Mouse (Mus musculus) cerebral cortex, adult 2 months (tissue): Measurements from ENCODE around the gene Glis3.

Experiments
- WGBS: fragments of 180-500 bp; shearing (Covaris S2); methylation state at CpG from one replicate; pipeline ENCODE4 v1.1.7; 2018; 5-methylcytosine and 5-hydroxymethylcytosine counted together

Gene Glis3

DNA sequence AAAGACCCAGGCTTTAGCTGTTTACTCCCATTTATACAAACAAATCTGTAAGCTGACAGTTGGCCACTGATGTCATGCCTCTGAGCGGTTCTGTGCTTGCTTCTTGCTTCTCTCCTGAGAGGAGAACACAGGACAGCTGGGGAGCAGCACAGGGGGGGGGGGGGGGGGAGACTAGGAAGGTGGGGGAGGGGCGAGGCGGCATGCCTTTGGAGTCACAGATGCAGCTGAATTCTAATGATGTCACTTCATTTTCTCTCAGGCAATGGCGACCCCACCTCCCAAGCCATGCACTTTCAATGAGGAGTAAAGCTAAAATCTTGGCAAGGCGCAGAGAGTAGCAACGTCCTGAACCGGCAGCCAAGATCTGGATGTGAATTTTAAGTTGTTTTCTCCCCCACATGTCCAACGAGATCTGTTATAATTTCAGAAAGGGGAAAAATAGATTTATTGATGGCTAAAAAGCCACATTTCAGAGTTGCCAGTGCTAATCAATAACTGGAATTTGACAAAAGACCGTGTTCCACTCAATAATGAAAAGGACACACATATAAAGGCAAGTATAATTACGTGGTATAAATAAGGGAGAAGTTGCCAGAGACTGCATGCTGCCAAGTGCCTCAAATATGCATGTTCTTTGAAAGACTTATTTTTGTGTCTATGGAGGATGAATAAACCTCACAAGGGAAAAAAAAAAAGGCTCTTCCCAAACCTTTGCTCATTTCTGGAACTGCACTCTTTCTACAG, 297.5 kb downstream of the Glis3 start:
- WGBS: 23% methylated on average over 10 of the region's 10 CpGs

- WGBS: 42% methylated on average over 9 of the region's 9 CpGs
These were observed 298.4 kb downstream of the Glis3 start for GRCm38 (mm10) chr19:28381441-28381840.

- 70% methylated on average over 9 of the region's 9 CpGs for WGBS
These were observed 299.1 kb downstream of the Glis3 start for GRCm38 (mm10) chr19:28380691-28381262.

- 71% methylated on average over 5 of the region's 5 CpGs for WGBS
These were observed 302.0 kb downstream of the Glis3 start for GRCm38 (mm10) chr19:28377788-28378295.

- 55% methylated on average over 1 of the region's 1 CpGs for WGBS
These were observed 303.5 kb downstream of the Glis3 start for GRCm38 (mm10) chr19:28376401-28376800.

- 81% methylated on average over 2 of the region's 2 CpGs for WGBS
These were observed 304.1 kb downstream of the Glis3 start for GRCm38 (mm10) chr19:28375746-28376145.

DNA sequence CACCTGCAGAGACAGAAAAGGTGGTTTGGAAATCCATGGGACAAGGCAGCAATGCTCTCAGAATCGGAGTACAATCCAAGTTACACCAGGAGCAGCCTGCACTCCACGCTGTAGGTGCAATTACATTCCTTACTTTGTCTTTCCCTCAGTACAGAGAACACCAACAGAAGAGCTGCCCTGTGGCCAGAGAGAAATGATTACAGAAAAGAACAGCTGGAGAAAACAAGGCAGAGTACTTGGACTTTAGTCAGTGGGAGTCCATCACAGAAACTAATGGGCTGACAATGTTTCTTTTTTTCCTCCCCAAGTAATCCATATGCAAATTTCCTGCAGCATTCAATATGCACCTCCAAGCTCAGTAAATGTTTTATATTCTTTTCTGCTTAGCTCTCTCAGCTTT, 305.4 kb downstream of the Glis3 start:
- WGBS: 65% methylated on average over 2 of the region's 2 CpGs

DNA sequence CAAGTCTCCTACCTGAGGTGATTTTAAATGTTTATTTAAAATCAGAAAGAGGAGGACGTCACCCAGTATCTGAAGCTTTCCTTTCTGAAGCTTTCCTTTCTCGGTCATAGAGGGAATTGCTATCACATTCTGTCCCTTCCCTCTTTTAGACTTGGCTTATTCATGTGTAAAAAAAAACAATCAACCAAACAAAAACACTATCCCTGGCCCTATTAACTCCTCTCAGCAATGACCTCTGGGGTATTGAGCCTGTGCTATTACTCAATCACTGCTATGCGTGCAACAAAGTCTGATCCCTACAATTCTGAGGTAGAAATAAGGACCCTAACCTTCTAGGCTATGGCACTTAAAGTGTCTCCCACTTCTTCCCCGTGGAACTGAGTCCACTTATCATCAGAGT, 311.7 kb downstream of the Glis3 start:
- WGBS: 78% methylated on average over 4 of the region's 4 CpGs

DNA sequence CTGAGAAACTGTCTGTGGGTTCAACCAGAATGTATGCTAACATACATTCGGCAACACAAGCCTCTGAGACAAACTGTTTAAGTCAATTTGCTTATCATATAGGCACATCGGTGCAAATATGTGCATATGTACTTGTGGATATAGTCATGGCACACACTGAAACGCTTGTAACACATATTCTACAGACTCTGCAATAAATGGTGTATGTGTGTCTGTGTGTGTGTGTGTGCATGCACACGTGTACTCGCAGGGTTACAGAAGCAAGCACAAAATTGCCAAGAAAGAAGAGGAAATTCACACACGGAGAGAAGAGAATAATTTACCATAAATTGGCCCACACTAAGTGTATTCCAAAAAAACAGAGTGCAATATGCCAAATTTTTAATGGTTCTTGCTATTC, 312.6 kb downstream of the Glis3 start:
- 66% methylated on average over 6 of the region's 6 CpGs for WGBS

DNA sequence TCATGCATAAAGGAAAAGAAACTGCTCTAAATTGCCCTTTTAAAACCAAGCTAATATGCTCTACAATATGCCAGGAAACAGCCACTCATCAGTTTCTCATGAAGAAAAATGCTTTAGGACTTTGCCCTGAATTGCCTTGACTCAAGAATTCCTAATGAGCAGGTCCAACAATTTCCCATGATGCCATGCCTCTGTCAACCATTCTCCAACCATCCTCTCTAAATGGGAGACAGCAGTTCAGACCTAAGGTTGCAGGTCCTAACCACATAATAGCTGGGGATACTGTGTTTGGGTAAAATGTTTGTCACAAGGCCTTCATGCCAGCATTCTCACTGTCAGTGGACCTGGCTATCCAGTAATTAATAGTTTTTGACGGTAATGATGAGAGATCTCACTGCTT, 313.1 kb downstream of the Glis3 start:
- 57% methylated on average over 1 of the region's 1 CpGs for WGBS

DNA sequence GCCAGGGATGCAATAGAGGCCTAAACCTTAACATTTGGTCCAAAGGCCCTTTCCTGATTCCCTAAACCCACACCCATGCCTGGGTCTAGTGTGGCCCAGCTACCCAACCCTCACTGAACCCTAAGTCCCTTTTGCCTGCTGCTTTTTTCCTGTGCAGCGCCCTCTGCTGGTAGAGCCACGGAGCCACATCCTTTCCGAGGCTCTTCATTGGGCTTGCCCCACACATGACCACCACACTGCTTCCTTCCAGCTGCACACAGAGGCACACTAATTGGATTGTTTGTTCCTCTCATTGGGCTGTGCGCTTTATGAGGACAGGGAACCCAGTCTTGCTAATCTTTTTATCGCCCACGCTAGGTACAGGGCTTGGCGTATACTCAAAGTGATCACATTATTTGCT, 314.0 kb downstream of the Glis3 start:
- 62% methylated on average over 7 of the region's 7 CpGs for WGBS

- 93% methylated on average over 4 of the region's 4 CpGs for WGBS
These were observed 319.0 kb downstream of the Glis3 start for GRCm38 (mm10) chr19:28360884-28361283.

DNA sequence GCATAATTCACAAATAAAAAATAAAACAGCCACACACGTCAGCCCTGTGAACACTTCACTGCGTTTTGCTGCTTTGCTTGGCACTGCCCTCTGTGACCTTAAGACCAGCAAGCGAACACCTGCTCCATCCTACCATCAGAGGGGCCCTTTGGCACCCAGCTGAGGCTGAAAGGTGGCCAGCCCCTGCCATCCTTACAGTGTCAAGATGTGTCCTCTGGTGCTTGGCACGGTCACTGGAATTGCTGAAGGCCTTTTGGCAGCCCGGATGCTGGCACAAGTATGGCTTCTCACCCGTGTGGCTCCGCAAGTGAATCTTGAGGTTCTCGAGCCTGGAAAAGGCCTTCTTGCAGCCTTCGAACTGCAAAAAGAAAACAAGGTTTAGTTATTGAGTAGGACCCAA, 322.3 kb downstream of the Glis3 start:
- WGBS: 69% methylated on average over 9 of the region's 9 CpGs

GRCm38 (mm10) chr19:28351068-28352066, 328.5 kb downstream of the Glis3 start:
- WGBS: 84% methylated on average over 13 of the region's 13 CpGs

GRCm38 (mm10) chr19:28347080-28347825, 332.6 kb downstream of the Glis3 start:
- 53% methylated on average over 13 of the region's 13 CpGs for WGBS

- 61% methylated on average over 7 of the region's 7 CpGs for WGBS
These were observed 336.2 kb downstream of the Glis3 start for GRCm38 (mm10) chr19:28343640-28344039.

DNA sequence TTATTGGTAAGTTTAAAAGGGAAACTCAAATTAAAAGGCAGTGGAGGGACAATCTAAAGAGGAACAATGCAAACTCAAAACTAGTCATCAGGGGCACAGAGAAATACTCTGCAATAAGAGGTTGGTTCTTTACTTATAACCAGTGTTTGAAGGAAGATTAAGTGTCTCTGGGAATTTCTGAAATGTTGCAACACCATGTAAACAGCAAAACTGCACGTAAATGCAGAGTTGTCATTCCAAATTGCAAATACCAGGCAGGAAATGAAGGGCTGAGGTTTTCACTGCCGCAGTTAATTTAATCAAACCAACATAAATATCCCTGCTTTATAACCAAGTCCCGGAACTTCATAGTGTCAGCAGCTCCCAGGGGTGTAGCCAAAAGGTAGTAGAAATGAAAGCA, 342.3 kb downstream of the Glis3 start:
- 84% methylated on average over 3 of the region's 3 CpGs for WGBS

DNA sequence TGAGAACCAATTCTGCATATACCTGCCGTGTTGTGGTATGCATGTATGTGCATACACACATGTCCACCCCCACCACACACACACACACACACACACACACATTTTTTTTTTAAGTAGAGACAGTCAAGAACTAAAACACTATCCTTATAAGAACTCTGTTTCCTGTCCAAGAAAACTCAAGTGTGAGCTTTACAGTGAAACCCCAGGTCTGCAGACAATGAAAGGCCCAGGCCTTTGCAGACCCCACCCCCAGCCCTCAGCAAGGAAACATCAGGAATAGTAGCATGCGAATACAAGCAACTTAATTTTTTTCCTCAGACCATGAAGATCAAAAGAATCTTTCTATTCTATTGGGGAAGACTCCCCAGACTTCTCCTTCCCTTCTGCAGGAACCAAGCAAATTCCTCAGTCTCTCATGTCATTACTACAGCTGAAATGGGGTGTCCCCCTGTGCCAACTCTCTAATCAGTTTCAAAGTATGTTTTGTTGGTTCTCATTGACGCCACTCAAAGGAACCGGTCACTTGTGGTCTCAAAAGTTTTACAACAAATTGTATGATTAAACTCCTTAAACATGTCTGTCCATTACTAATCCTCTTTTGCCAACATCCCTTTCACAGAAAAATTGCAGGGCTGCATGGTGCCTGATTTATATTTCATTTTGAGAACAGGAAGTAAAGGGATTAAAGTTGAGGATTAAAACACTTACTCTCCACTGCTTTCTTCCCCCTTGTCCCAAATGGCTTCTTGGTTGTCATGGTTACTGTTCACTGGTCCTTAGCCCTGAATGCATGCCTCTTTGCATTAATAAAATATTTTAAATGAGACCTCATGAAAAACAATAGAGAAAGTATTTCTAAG, 343.0 kb downstream of the Glis3 start:
- WGBS: 83% methylated on average over 4 of the region's 4 CpGs

DNA sequence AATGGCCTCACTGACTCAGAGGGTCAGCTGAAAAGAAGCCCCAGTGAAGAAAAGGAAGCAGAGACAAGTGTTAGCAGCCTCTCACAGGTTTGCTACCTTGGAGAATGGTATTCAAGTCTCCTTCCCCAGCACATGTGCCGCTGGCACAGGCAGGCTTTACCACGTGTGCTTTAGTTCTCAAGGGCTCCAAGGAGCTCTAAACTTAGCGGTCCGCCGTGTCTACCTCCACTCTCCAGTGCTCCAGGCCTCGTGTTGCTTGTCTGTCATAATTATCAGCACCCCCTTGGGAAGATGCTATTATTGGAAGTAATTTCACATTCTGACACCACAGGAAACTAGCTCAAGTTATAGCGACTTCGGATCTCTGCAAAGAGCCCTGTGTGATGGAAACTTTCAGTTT, 344.0 kb downstream of the Glis3 start:
- WGBS: 63% methylated on average over 8 of the region's 8 CpGs

GRCm38 (mm10) chr19:28333007-28333766, 346.7 kb downstream of the Glis3 start:
- WGBS: 47% methylated on average over 11 of the region's 11 CpGs
